Mouse (Mus musculus) layer of hippocampus, adult 18-20 months (tissue): ENCODE data around the gene Mcu. TPM values are rescaled to one million over a fixed set of nuclear protein-coding genes. Genes with fewer than 3 reads are reported as not detected.
A peak's percentile ranks its signal among the peaks of the same experiment; 100 is the strongest.

Experiments used
- DNase-seq, 2 experiments: peaks; one replicate each; pipeline ENCODE4 v3.0.0; 2022; ENCODE audit warnings: low spot score in 2 of 2
- total RNA-seq, 2 experiments: library from RNA; stranded (reverse); gene quantifications; 2 replicates each; pipeline ENCODE4 v1.2.3; 2021

The Mcu gene
- total RNA-seq, 2 experiments from 2014 or later = 48.0 to 51.0 TPM

GRCm38 (mm10) chr10:59439508-59439931 is 177.0 kb downstream of the Mcu start:
- DNase-seq = no peak

- no peak for DNase-seq
These were observed 177.8 kb downstream of the Mcu start for GRCm38 (mm10) chr10:59438651-59439050.

GRCm38 (mm10) chr10:59435746-59436145 is 180.7 kb downstream of the Mcu start:
- DNase-seq = no peak

- peak in 1 of 2 experiments; percentile 27 for DNase-seq
These were observed 185.7 kb downstream of the Mcu start for GRCm38 (mm10) chr10:59430701-59431218.

GRCm38 (mm10) chr10:59429448-59430135 is 186.9 kb downstream of the Mcu start:
- no peak for DNase-seq

GRCm38 (mm10) chr10:59426371-59426770 is 190.1 kb downstream of the Mcu start:
- DNase-seq = no peak

- no peak for DNase-seq
These were observed 191.1 kb downstream of the Mcu start for GRCm38 (mm10) chr10:59425369-59425768.

- DNase-seq = no peak
These were observed 192.0 kb downstream of the Mcu start for GRCm38 (mm10) chr10:59424453-59424852.

GRCm38 (mm10) chr10:59419516-59419915 is 197.0 kb downstream of the Mcu start:
- DNase-seq = no peak

- DNase-seq = no peak
These were observed 199.9 kb downstream of the Mcu start for GRCm38 (mm10) chr10:59416623-59417022.

- no peak for DNase-seq
These were observed 202.8 kb downstream of the Mcu start for GRCm38 (mm10) chr10:59413711-59414110.

GRCm38 (mm10) chr10:59410264-59410663 is 206.2 kb downstream of the Mcu start:
- DNase-seq = no peak

GRCm38 (mm10) chr10:59408499-59408898 is 208.0 kb downstream of the Mcu start:
- DNase-seq = no peak

GRCm38 (mm10) chr10:59403793-59404149 is 212.7 kb downstream of the Mcu start:
- DNase-seq = no peak

- DNase-seq = no peak
These were observed 213.3 kb downstream of the Mcu start, which contains the start of gene Pla2g12b for GRCm38 (mm10) chr10:59402899-59403792. Gene Pla2g12b, plus strand, starts transcription at chr10:59403660.

Other genes starting within 250 kb of the Mcu start
- gene Gm10273, start 221.1 kb downstream of the Mcu start, total RNA-seq = 10 to 100 TPM; 32.2 to 36.8 TPM
- not detected for gene Pla2g12b, start 213.0 kb downstream of the Mcu start, total RNA-seq
- under 1 TPM in 1 of 2 experiments, not detected in 1; 0.32 TPM for gene Oit3, start 174.9 kb downstream of the Mcu start, total RNA-seq
- gene Gm10322, start 629 bp downstream of the Mcu start, total RNA-seq = not detected
- 100 to 1,000 TPM in 1 of 2 experiments, 10 to 100 TPM in 1; 97.8 to 101 TPM for gene Micu1, start 85.8 kb upstream of the Mcu start, total RNA-seq